Mouse (Mus musculus): ENCODE measurements around the gene Sertad1.

DNA sequence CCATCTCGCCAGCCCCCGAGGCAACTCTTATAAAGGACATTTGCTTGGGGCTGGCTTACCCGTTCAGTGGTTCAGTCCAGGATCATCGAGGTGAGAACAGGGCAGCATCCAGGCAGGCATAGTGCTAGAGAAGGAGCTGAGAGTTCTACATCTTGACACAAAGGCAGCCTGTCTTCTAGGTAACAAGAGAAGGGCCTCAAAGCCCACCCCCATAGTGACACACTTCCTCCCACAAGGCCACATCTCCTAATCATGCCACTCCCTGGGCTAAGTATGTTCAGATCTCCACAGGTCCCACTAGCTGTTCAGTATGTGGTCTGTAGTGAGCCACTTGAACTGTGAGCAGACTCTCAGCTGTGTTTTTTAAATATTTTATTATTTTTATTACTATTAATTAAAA is 2.9 kb upstream of the Sertad1 start:
- TF ChIP-seq CTCF (IDR thresholded peaks at IDR 0.05; ENCODE audit: low read depth, low read length): no peak
- TF ChIP-seq POLR2AphosphoS5 (IDR thresholded peaks at IDR 0.05; ENCODE audit: insufficient replicate concordance, low read depth, low read length): no peak
- TF ChIP-seq GATA1 (IDR thresholded peaks at IDR 0.05; ENCODE audit: borderline replicate concordance, low read length): no peak

All from G1E (cell line).